Mouse (Mus musculus): ENCODE results near the gene Cdk14. TPM values are rescaled to one million over a fixed set of nuclear protein-coding genes. Genes with fewer than 3 reads are reported as not detected.
A peak's percentile ranks its signal among the peaks of the same experiment; 100 is the strongest.

Cdk14 gene
- polyA plus RNA-seq, 1 experiment from 2014 or later: 25.5 TPM

GRCm38 (mm10) chr5:5401986-5402385 lies 18.1 kb downstream of the Cdk14 start:
- no peak for ATAC-seq (replicated peaks; ENCODE audit: low FRiP score, low TSS enrichment, low read depth)
- Histone ChIP-seq H3K36me3 (ENCODE audit: control insufficient read depth, insufficient read depth, low read length) (no peaks in the 10 kb centered on the region), H3K9me3 (ENCODE audit: control insufficient read depth, low read length) (no peaks in the 10 kb centered on the region), H3K4me2 (ENCODE audit: low read length) (no peak overlapping the region), H3K4me3 (ENCODE audit: low read depth, low read length) (no peak overlapping the region), H3K4me1 (replicated peaks; ENCODE audit: control insufficient read depth, insufficient read depth, low read length) (no peaks in the 10 kb centered on the region), H3K9ac (ENCODE audit: low read length) (no peak overlapping the region), H3K27ac (ENCODE audit: low read depth) (no peak overlapping the region), H3K27me3 (replicated peaks; ENCODE audit: control insufficient read depth, insufficient read depth, low read length) (no peaks in the 10 kb centered on the region)
- 72% methylated on average over 4 of the region's 4 CpGs for WGBS
- DNase-seq (ENCODE audit: low spot score): no peak

- 34% methylated on average over 3 of the region's 3 CpGs for WGBS
- Histone ChIP-seq H3K4me2 (ENCODE audit: low read length) (no peak overlapping the region), H3K4me1 (replicated peaks; ENCODE audit: control insufficient read depth, insufficient read depth, low read length) (no peaks in the 10 kb centered on the region), H3K36me3 (ENCODE audit: control insufficient read depth, insufficient read depth, low read length) (no peaks in the 10 kb centered on the region), H3K9me3 (ENCODE audit: control insufficient read depth, low read length) (no peaks in the 10 kb centered on the region), H3K9ac (ENCODE audit: low read length) (no peak overlapping the region), H3K4me3 (ENCODE audit: low read depth, low read length) (no peak overlapping the region), H3K27me3 (replicated peaks; ENCODE audit: control insufficient read depth, insufficient read depth, low read length) (no peaks in the 10 kb centered on the region), H3K27ac (ENCODE audit: low read depth) (no peak overlapping the region)
- DNase-seq (ENCODE audit: low spot score) (no peak), ATAC-seq (replicated peaks; ENCODE audit: low FRiP score, low TSS enrichment, low read depth) (no peak)
Measured at GRCm38 (mm10) chr5:5392786-5393185, 27.3 kb downstream of the Cdk14 start.

- Histone ChIP-seq H3K9me3 (ENCODE audit: control insufficient read depth, low read length) (no peaks in the 10 kb centered on the region), H3K36me3 (ENCODE audit: control insufficient read depth, insufficient read depth, low read length) (no peaks in the 10 kb centered on the region), H3K27ac (ENCODE audit: low read depth) (peak overlapping the region; percentile 93; the same call in 1 of the 2 replicates), H3K4me1 (replicated peaks; ENCODE audit: control insufficient read depth, insufficient read depth, low read length) (peaks cover 16% of the 10 kb centered on the region; the same call in 1 of the 2 replicates), H3K9ac (ENCODE audit: low read length) (peak overlapping the region; percentile 93), H3K27me3 (replicated peaks; ENCODE audit: control insufficient read depth, insufficient read depth, low read length) (no peaks in the 10 kb centered on the region), H3K4me3 (ENCODE audit: low read depth, low read length) (peak overlapping the region; percentile 76), H3K4me2 (ENCODE audit: low read length) (peak overlapping the region; percentile 86)
- 4% methylated on average over 23 of the region's 23 CpGs for WGBS
- ATAC-seq (replicated peaks; ENCODE audit: low FRiP score, low TSS enrichment, low read depth): peak; percentile 24; the same call in 1 of the 2 replicates
- no peak for DNase-seq (ENCODE audit: low spot score)
Measured at GRCm38 (mm10) chr5:5380731-5381718, 39.1 kb downstream of the Cdk14 start.

GRCm38 (mm10) chr5:5379870-5380730 lies 40.0 kb downstream of the Cdk14 start:
- peak; percentile 90 for ATAC-seq (replicated peaks; ENCODE audit: low FRiP score, low TSS enrichment, low read depth)
- WGBS: under 1% methylated on average over 86 of the region's 128 CpGs
- no peaks in the 10 kb centered on the region for H3K36me3 ChIP-seq (ENCODE audit: control insufficient read depth, insufficient read depth, low read length)
- H3K4me2 ChIP-seq (ENCODE audit: low read length): peak overlapping the region; percentile 86
- H3K4me3 ChIP-seq (ENCODE audit: low read depth, low read length): peak overlapping the region; percentile 76
- H3K4me1 ChIP-seq (replicated peaks; ENCODE audit: control insufficient read depth, insufficient read depth, low read length): peaks cover 16% of the 10 kb centered on the region; the same call in 1 of the 2 replicates
- no peaks in the 10 kb centered on the region for H3K27me3 ChIP-seq (replicated peaks; ENCODE audit: control insufficient read depth, insufficient read depth, low read length)
- peak overlapping the region; percentile 93 for H3K9ac ChIP-seq (ENCODE audit: low read length)
- H3K9me3 ChIP-seq (ENCODE audit: control insufficient read depth, low read length): no peaks in the 10 kb centered on the region
- DNase-seq (ENCODE audit: low spot score): peak; percentile 90
- H3K27ac ChIP-seq (ENCODE audit: low read depth): peak overlapping the region; percentile 93

GRCm38 (mm10) chr5:5379501-5379869 lies 40.6 kb downstream of the Cdk14 start:
- Histone ChIP-seq H3K27ac (ENCODE audit: low read depth) (peak overlapping the region; percentile 93), H3K27me3 (replicated peaks; ENCODE audit: control insufficient read depth, insufficient read depth, low read length) (no peaks in the 10 kb centered on the region), H3K4me1 (replicated peaks; ENCODE audit: control insufficient read depth, insufficient read depth, low read length) (peaks cover 16% of the 10 kb centered on the region; the same call in 1 of the 2 replicates), H3K36me3 (ENCODE audit: control insufficient read depth, insufficient read depth, low read length) (no peaks in the 10 kb centered on the region), H3K4me2 (ENCODE audit: low read length) (peak overlapping the region; percentile 86), H3K4me3 (ENCODE audit: low read depth, low read length) (peak overlapping the region; percentile 76), H3K9ac (ENCODE audit: low read length) (peak overlapping the region; percentile 93), H3K9me3 (ENCODE audit: control insufficient read depth, low read length) (no peaks in the 10 kb centered on the region)
- ATAC-seq (replicated peaks; ENCODE audit: low FRiP score, low TSS enrichment, low read depth): no peak; the same call in none of the 2 replicates
- WGBS: 0% methylated on average over 14 of the region's 14 CpGs
- DNase-seq (ENCODE audit: low spot score): no peak

GRCm38 (mm10) chr5:5374393-5374792 lies 45.7 kb downstream of the Cdk14 start:
- no peak overlapping the region for H3K4me2 ChIP-seq (ENCODE audit: low read length)
- ATAC-seq (replicated peaks; ENCODE audit: low FRiP score, low TSS enrichment, low read depth) (no peak), DNase-seq (ENCODE audit: low spot score) (no peak)
- WGBS: 88% methylated on average over 1 of the region's 1 CpGs
- H3K4me1 ChIP-seq (replicated peaks; ENCODE audit: control insufficient read depth, insufficient read depth, low read length): peaks cover 12% of the 10 kb centered on the region; the same call in 1 of the 2 replicates
- H3K9me3 ChIP-seq (ENCODE audit: control insufficient read depth, low read length): no peaks in the 10 kb centered on the region
- H3K27me3 ChIP-seq (replicated peaks; ENCODE audit: control insufficient read depth, insufficient read depth, low read length): no peaks in the 10 kb centered on the region
- H3K9ac ChIP-seq (ENCODE audit: low read length): no peak overlapping the region
- no peak overlapping the region for H3K27ac ChIP-seq (ENCODE audit: low read depth)
- H3K4me3 ChIP-seq (ENCODE audit: low read depth, low read length): no peak overlapping the region
- H3K36me3 ChIP-seq (ENCODE audit: control insufficient read depth, insufficient read depth, low read length): 0 out of 2 replicates have a peak, but pooled peaks cover 5% of the 10 kb centered on the region

GRCm38 (mm10) chr5:5373541-5373940 lies 46.6 kb downstream of the Cdk14 start:
- Histone ChIP-seq H3K27ac (ENCODE audit: low read depth) (no peak overlapping the region), H3K4me2 (ENCODE audit: low read length) (no peak overlapping the region), H3K9me3 (ENCODE audit: control insufficient read depth, low read length) (no peaks in the 10 kb centered on the region), H3K27me3 (replicated peaks; ENCODE audit: control insufficient read depth, insufficient read depth, low read length) (no peaks in the 10 kb centered on the region), H3K9ac (ENCODE audit: low read length) (no peak overlapping the region), H3K4me3 (ENCODE audit: low read depth, low read length) (no peak overlapping the region), H3K4me1 (replicated peaks; ENCODE audit: control insufficient read depth, insufficient read depth, low read length) (peaks cover 5% of the 10 kb centered on the region; the same call in 1 of the 2 replicates), H3K36me3 (ENCODE audit: control insufficient read depth, insufficient read depth, low read length) (0 out of 2 replicates have a peak, but pooled peaks cover 5% of the 10 kb centered on the region)
- no peak for DNase-seq (ENCODE audit: low spot score)
- WGBS: 86% methylated on average over 7 of the region's 7 CpGs
- no peak for ATAC-seq (replicated peaks; ENCODE audit: low FRiP score, low TSS enrichment, low read depth)

- WGBS: 69% methylated on average over 5 of the region's 5 CpGs
- H3K27ac ChIP-seq (ENCODE audit: low read depth): no peak overlapping the region
- H3K36me3 ChIP-seq (ENCODE audit: control insufficient read depth, insufficient read depth, low read length): 0 out of 2 replicates have a peak, but pooled peaks cover 5% of the 10 kb centered on the region
- H3K4me1 ChIP-seq (replicated peaks; ENCODE audit: control insufficient read depth, insufficient read depth, low read length): no peaks in the 10 kb centered on the region; the same call in 1 of the 2 replicates
- no peaks in the 10 kb centered on the region for H3K9me3 ChIP-seq (ENCODE audit: control insufficient read depth, low read length)
- no peaks in the 10 kb centered on the region for H3K27me3 ChIP-seq (replicated peaks; ENCODE audit: control insufficient read depth, insufficient read depth, low read length)
- no peak overlapping the region for H3K4me3 ChIP-seq (ENCODE audit: low read depth, low read length)
- no peak for ATAC-seq (replicated peaks; ENCODE audit: low FRiP score, low TSS enrichment, low read depth)
- no peak overlapping the region for H3K9ac ChIP-seq (ENCODE audit: low read length)
- H3K4me2 ChIP-seq (ENCODE audit: low read length): no peak overlapping the region
- no peak for DNase-seq (ENCODE audit: low spot score)
Measured at GRCm38 (mm10) chr5:5372936-5373335, 47.2 kb downstream of the Cdk14 start.
